Mouse (Mus musculus) heart, postnatal 36 days (tissue): Measurements from ENCODE around the gene Defb43. TPM values are rescaled to one million over a fixed set of nuclear protein-coding genes. Genes with fewer than 3 reads are reported as not detected.
A peak's percentile ranks its signal among the peaks of the same experiment; 100 is the strongest.

Experiments
- DNase-seq, 2 experiments: peaks; one replicate each; pipeline ENCODE4 v3.0.0; 2021 to 2022
- intact Hi-C: fragments of 180-260 bp; cut with DNase I; formaldehyde crosslinking; loops from one replicate; pipeline ENCODE4 v1.15.1; 2025
- total RNA-seq, 2 experiments: library from RNA; stranded (reverse); gene quantifications; 2 replicates each; pipeline ENCODE4 v1.2.3; 2021

The Defb43 gene
- total RNA-seq, 2 experiments from 2014 or later, result not detected

DNA sequence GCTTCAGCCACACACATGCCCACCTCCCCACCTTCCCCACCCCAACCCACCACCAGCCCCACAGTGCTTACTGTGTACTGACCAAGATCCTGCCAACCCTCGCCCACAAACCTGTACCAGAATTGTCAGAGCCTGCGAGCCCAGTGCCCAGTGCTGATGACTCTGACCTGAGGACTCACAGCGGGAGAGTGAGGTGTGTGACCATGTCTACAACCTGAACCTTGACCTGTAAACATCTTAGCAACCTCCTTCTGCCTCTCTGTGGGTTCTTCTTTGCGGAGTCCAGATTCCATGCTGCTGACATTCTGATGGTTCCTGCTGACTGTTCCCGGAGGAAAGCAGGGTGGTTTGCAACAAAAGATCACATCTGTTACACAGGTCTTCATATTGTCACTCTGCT lies 53.8 kb downstream of the Defb43 start:
- intact Hi-C loops, result loop anchor here (5.0 kb wide), 1 partner anchor 407 kb away; no protein-coding TSS in a partner anchor
- no peak for DNase-seq

DNA sequence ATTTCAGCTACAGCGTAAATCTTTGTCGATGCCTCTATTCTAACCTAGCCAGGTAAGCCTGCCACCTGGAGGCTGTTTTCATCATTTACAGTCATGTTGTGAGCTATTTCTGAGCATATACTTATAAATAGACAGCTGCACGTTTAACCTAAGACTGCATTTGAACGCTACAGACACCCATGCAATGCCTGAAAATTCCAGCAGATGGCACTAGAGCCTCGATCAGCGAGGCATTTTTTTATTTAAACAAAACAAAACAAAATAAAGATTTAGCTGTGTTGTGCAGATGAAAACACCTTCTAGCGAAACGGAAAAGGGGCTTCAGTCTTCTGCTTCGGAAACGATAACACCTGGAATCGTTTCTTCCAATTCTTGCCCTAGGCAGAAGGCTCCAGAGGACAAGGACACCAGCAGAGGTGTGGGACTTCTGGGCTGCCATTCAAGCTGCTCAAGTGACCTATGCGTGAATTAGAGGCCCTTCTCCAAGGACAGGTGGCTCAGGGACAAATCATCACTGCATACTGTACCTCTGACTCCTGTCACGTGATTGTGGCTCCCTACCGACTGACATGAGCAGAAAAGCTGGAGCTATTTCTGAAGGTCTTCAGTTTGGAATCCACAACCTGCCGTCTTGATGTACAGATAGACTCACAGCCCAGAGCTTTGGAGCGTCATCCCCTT lies 55.2 kb downstream of the Defb43 start:
- peak; percentile 80 to 89 for DNase-seq
- intact Hi-C loops, result loop anchor here (2.0 to 5.0 kb wide), 3 partner anchors 128 to 406 kb away; no protein-coding TSS in a partner anchor

Other genes with a start within 250 kb of the Defb43 start
- gene Wdfy2, start 174.1 kb upstream of the Defb43 start, total RNA-seq, result 1 to 10 TPM; 6.6 to 7.9 TPM
- gene Defb48, start 27.3 kb upstream of the Defb43 start, total RNA-seq, result not detected
- gene Defb47, start 13.7 kb upstream of the Defb43 start, total RNA-seq, result not detected
- under 1 TPM in 1 of 2 experiments, not detected in 1; 0.22 TPM for gene Defb42, start 35.2 kb downstream of the Defb43 start, total RNA-seq
- gene Defb30, start 38.2 kb downstream of the Defb43 start, total RNA-seq, result not detected